Mouse (Mus musculus) erythroblast, embryonic 14.5 days (primary cell): ENCODE measurements at regions not wholly inside any gene's neighbourhood (a gene's known extent, or its start where the extent isn't known, plus 50 kb on each side); places are given as distances from the start of the nearest gene placed in this dataset.

Experiments used
- GATA1 ChIP-seq: IDR thresholded peaks from 2 replicates; pipeline ENCODE4 v1.6.1; 2012; ENCODE audit warnings: low read length, inconsistent platforms, mixed read lengths
- TAL1 ChIP-seq: IDR thresholded peaks from 3 replicates; pipeline ENCODE4 v1.6.1; 2012; ENCODE audit warnings: low read length, inconsistent platforms, mixed read lengths

- TF ChIP-seq GATA1 (no peak), TAL1 (no peak)
Observed at GRCm38 (mm10) chr13:94630685-94631084, 158.0 kb upstream of the Tbca start.
